Mouse (Mus musculus) retina, postnatal 1 day (tissue): ENCODE data around the gene Hpcal1.

Source experiments
- DNase-seq: peaks from one replicate; pipeline ENCODE4 v3.0.0-alpha.2; 2012

The Hpcal1 gene

GRCm38 (mm10) chr12:17715720-17716478, 25.2 kb downstream of the Hpcal1 start:
- DNase-seq, result no peak

- no peak for DNase-seq
These were observed 26.6 kb downstream of the Hpcal1 start for GRCm38 (mm10) chr12:17717257-17717656.

GRCm38 (mm10) chr12:17718146-17718545, 27.5 kb downstream of the Hpcal1 start:
- DNase-seq, result no peak

DNA sequence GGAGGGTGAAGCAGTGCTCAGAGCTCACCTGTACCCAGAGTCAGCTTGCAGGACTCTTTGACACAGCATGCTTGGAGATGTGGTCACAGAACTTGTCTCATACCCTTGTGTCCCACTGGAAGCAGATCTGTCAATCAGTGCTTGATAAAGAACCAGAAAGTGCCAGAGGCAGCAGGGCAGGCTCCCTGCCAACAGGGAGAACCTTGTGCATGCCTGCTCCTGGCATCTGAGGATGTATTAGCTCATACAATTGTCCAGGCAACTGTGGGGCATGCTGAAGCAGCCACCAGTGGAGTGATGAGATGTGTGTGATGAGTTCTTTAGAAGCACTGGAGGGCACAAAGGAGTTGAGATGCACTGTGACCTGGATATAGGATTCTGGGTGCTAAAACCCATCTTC, 30.4 kb downstream of the Hpcal1 start:
- DNase-seq, result no peak

- no peak for DNase-seq
These were observed 32.0 kb downstream of the Hpcal1 start for GRCm38 (mm10) chr12:17722452-17723181.

- DNase-seq, result no peak
These were observed 32.5 kb downstream of the Hpcal1 start for GRCm38 (mm10) chr12:17723182-17723570.

- DNase-seq, result no peak
These were observed 33.3 kb downstream of the Hpcal1 start for GRCm38 (mm10) chr12:17723999-17724398.

DNA sequence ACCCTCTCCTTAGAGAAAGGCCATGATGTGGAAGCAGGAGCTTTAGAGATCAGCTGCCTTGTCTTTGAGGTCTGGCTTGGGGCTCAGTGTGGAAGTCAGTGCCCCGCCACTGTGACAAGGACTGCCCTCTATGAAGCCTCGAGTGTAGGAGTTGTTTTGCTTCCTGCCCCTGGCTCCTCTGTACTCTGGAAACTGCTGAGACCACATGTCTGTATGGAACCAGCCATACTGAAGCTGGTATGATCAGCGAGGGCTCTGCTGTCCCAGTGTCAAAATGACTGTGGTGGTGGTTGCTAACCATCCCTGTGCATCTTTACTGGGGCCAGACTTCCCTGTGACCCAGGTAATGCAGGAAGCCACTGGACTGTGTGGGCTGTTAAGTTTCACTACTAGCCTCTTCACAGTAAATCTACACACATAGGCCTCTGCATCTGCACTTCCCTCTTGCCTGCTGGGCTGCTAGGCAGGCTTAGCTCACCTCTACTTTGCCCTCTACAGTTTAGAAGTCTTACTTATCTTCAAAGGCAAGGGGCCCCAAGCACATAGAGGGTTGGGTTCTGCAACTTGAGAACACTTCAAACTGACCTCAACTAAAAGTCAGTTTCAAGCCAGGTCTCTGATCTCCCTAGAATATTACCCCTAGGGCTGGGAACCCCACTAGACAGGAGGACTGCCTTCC, 33.9 kb downstream of the Hpcal1 start:
- DNase-seq, result no peak

DNA sequence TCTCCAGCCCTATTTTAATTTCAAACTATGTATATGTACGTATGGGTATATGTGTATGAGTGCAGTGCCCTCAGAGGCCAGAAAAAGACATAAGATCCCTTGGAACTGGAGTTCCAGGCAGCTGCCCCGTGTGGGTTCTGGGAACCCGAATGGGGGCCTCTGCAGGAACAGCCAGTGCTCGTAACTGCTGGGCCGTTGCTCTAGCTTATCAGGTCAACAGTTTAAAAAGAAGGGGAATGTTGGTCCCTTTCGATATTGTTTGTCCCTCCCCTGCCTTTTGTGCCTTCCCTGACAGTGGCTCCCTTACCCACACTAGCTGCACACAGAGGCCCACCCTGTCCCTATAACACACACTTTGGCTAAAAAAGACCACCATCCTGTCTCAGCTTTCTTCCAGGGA, 34.9 kb downstream of the Hpcal1 start:
- DNase-seq, result no peak

DNA sequence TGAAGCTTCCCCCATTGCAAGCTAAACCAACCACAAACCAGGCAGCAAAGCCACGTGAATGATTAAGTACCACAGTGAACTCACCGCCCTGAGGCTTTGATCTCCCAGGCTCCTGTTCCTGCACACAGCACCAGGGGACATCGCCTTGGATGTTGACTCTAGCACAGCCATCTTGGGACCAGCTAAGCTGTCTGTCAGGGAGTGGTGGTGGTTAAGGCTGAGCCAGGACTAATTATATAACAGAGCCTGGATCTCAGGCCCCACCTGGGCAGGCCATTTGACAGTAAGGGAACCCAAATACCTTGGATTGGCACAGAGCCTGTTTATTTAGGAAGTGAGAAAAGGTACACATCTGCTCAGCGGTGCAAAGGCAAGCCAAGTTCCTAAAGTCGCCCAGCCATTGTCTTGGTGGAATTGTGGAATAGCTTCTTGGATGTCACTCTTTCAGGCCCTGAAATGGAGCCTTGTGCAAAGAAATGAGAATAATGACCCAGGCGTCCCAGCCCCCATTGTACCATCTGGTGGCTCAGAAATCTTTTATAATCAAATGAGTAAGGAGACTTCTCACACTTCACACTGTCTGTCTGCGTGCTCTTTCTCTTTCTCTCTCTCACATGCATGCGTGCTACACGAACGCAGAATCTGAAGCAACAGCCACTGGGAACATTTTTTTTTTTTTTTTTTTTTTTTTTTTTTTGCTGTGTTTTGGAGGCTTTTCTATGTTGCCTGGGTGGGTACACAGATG, 36.1 kb downstream of the Hpcal1 start:
- no peak for DNase-seq

DNA sequence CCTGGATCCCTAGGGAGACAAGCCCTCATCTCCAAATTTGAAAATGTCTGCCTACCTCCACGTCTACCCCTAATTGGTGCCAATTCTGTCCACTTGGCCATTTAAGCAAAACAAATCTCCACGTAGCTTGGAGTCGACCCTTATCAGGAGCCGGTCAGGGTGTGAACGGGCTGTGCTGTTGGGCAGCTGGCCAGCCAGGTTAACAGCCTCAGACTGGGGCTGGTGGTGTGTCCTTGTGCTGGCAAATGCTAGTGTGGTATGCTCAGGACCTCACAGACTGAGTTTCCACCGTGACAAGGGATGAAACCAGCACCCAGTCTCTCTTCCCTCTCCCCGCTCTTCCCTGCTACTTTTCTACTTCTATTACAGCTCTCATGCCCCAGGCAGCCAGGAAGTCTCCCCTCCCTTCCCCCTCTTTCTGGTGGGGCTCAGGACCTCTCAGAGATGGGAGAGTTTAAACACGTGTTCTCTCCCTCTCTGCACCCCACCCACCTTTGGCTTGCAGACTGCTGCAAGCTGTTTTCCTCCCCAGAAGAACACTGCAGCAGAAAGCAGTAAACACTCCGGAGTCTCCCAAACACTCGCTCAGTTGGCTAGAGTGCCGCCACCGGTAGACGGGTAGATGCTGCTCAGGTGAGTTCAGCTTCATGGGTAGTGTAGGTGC, 37.2 kb downstream of the Hpcal1 start:
- no peak for DNase-seq

- no peak for DNase-seq
These were observed 38.7 kb downstream of the Hpcal1 start for GRCm38 (mm10) chr12:17729211-17729900.

GRCm38 (mm10) chr12:17732006-17732405, 41.4 kb downstream of the Hpcal1 start:
- no peak for DNase-seq

DNA sequence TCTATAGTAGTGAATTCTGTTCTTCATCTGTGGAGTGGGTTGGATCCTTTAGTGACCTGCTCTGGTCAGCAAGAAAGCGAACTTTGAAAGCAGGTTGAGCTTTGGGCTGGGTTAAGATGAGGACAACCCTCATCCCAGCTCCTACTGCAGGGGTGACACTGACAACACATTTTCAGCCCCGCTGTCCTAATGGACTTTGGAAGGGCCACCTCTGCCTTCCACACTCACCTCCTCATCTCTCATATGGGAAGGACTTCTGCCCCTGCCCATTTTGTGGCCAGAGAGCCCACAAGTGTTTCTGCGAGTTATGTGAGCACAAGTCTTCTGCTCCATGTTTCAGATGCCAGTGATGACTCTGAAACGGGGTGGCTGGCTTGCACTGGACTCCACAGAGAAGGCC, 41.9 kb downstream of the Hpcal1 start:
- DNase-seq, result no peak

GRCm38 (mm10) chr12:17733114-17733904, 42.7 kb downstream of the Hpcal1 start:
- no peak for DNase-seq

DNA sequence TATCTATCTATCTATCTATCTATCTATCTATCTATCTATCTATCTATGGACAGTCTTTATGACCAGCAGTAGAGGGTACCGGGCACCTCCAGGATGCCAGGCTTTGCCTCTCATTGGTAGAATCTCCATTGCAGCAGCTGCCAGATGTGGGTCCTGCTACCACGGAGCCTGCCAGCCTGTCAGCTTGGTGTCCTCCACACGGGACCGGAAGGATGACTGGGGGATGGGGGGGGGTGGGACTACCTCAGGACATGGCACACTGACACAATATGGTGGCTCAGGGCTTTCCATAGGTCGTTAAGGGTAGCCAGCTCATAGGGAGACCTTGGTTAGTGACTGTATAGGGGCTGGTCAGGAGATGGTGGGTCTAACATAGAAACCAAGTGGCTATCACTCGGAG, 45.7 kb downstream of the Hpcal1 start:
- DNase-seq, result no peak

DNA sequence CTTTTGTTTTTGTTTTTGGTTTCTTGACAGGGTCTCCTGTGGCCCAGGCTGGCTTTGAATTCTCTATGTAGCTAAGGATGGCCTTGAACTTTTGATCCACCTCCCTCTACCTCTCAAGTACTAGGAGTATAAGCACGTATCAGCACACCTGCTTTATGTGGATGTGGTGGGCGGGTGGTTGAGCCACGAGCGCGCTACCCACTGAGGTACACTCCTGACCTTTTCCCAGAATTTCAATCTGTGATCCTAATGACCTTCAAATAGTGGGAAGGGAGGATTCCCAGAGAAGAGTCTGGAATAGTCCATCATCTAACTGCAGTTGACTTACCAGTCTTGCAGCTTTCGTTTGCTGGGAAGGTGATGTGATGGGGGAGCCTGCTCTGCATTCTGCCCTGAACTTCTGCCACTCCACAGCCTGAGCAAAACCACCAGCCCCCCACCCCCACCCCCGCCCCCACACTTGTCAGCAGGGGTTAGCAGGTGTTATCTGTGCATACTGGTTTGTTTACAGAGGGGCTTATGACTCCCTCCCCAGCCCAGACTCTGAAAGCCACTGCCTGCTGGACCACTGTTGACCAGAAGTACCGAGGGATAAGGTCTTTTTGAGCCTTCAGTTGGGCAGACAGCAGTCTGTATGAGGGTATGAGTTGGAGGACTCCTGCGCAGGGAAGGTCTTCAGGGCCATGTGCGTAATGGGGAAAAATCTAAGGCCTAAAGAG, 46.4 kb downstream of the Hpcal1 start:
- DNase-seq, result no peak

DNA sequence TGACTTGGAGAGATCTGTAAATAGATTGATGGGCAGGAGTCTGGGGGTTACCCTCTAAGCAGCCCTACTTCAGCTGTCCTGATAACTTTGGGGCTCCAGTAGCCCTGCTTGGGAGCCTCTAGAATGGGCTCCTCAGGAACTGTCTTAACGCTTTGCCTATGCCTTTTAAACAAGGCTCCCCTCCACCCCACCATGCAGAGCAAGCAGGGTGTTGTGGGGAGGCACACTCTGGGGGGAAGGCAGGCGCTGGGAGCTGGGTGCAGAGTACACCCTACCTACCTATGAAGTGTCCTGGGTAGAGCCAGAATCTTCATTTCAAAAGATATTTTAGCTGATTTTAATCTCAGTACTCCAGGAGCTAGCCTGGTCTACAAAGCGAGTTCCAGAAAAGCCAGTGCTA, 47.2 kb downstream of the Hpcal1 start:
- no peak for DNase-seq

DNA sequence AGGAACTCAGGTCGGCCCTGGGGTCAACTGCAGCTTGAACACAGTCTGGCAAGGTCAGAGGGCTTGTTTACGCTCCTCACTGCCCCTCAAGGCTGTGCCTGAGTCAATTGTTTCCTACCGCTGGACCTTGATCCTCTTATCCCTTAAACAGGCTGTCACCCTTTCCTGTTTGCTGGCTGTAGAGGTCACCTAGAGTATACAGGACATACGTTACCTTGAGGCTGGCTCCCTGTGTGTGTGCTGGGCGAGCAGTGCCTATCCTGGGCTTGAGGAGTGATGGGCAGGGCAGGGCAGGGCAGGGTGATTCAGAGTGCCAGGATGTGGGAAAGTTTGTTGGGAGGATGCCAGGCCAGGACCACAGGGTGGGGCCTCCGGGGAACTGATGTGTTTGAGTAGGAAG, 47.8 kb downstream of the Hpcal1 start:
- DNase-seq, result no peak

GRCm38 (mm10) chr12:17740226-17740625, 49.6 kb downstream of the Hpcal1 start:
- no peak for DNase-seq
